ENCODE assay signal across 22 mouse cellular contexts in the genomic region with DNA sequence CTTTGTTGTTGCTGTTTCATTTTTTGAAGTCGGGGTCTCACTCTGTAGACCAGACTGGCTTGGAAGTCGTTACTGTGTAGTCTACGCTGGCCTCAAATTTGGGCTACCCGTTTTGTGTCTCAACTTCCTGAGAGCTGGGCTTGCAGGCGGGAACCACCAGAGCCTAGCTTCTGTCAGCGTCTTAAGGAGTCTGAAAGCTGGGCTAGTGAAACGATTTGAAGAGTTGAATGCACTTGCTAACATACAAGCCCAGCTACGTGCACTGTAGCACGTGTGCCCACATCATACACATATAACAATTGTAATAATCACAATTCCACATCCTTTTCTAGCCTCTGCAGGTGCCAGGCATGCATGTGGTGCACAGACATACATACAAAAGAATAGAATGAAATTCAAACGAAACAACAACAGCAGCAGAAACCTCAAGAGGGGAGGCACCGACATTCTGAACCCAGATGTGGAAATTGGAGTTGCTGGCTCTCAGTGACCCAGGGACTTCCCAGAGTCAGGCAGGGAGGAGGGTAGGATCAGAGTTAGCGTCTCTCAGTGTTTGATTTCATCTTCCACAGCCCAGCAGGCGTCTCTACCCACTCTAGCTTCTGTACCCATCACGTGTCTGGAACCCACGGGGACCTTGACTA. TPM values are rescaled to one million over a fixed set of nuclear protein-coding genes. Genes with fewer than 3 reads are reported as not detected.
DNase-seq lines count a peak whose midpoint lies in the region; ATAC-seq and TF ChIP-seq lines count a peak whose summit lies in the region.
"Had no signal": no experiment of that assay in that cellular context is flagged by ENCODE, and none has a peak within 500 bp of the region (broad histone marks: within the 10 kb centered on the region; RNA-seq: fewer than 3 reads in every experiment).

No protein-coding gene starts in this region.

- H3K27me3 ChIP-seq in hindbrain, embryonic 16.5 days (replicated peaks; ENCODE audit: control insufficient read depth, insufficient read depth, low read length): no peaks in the 10 kb centered on the region
- H3K27me3 ChIP-seq: embryonic facial prominence, embryonic 15.5 days; limb, embryonic 12.5 days; liver, embryonic 12.5 days had no signal

- DNase-seq in layer of hippocampus, adult 2 months (ENCODE audit: low spot score in 2 of 2): no peak
- no peak for DNase-seq in layer of hippocampus, postnatal 36 days
- peak; percentile 22 for DNase-seq in brain, adult 2 months (ENCODE audit: low read depth, low spot score)
- peak; percentile 7 to 29 for DNase-seq in thymus, adult 18-20 months
- peak; percentile 50 for DNase-seq in thymus, postnatal 4 days
- DNase-seq in left cerebral cortex, postnatal 14 days (ENCODE audit: low spot score in 2 of 2): no peak
- no peak for DNase-seq in frontal cortex, adult 2 months (ENCODE audit: extremely low spot score in 1 of 2, low spot score in 1 of 2)
- DNase-seq: adrenal gland, adult 8-10 months; cerebellum, adult 9-11 months; heart, adult 2 months; kidney, adult 8-10 months; kidney, postnatal 36 days; lung, embryonic 14.5 days; lung, postnatal 36 days had no signal

- H3K4me2 ChIP-seq in hindbrain, embryonic 16.5 days (ENCODE audit: low read length): no peak overlapping the region
- H3K4me2 ChIP-seq: embryonic facial prominence, embryonic 15.5 days; limb, embryonic 12.5 days; liver, embryonic 12.5 days; lung, embryonic 14.5 days had no signal

- no peak for TF ChIP-seq CTCF in layer of hippocampus, adult 2 months (conservative IDR thresholded peaks at IDR 0.05)

- H3K36me3 ChIP-seq in hindbrain, embryonic 16.5 days (ENCODE audit: control insufficient read depth, insufficient read depth, low read length): no peaks in the 10 kb centered on the region
- H3K36me3 ChIP-seq: embryonic facial prominence, embryonic 15.5 days; limb, embryonic 12.5 days; liver, embryonic 12.5 days; midbrain, embryonic 10.5 days had no signal

- H3K4me3 ChIP-seq in layer of hippocampus, adult 2 months: no peak overlapping the region
- H3K4me3 ChIP-seq in hindbrain, embryonic 16.5 days (ENCODE audit: low read length): no peak overlapping the region
- H3K4me3 ChIP-seq: embryonic facial prominence, embryonic 15.5 days; heart, adult 2 months; limb, embryonic 12.5 days; liver, embryonic 12.5 days; midbrain, embryonic 10.5 days had no signal

- no peak overlapping the region for H3K9ac ChIP-seq in hindbrain, embryonic 16.5 days (ENCODE audit: low read depth, low read length)
- H3K9ac ChIP-seq: embryonic facial prominence, embryonic 15.5 days; limb, embryonic 12.5 days; liver, embryonic 12.5 days; lung, embryonic 14.5 days had no signal

- WGBS in hindbrain, embryonic 16.5 days: 61% methylated on average over 15 of the region's 15 CpGs

- ATAC-seq in hindbrain, embryonic 16.5 days: no peak
- ATAC-seq: hindbrain, postnatal 0 days; liver, embryonic 12.5 days had no signal

- intact Hi-C loops in left cerebral cortex, postnatal 14 days (cut with DNase I): no loop called here

- H3K27ac ChIP-seq in layer of hippocampus, adult 2 months: peak overlapping the region; percentile 41; the same call in 1 of the 2 replicates
- no peak overlapping the region for H3K27ac ChIP-seq in hindbrain, embryonic 16.5 days (ENCODE audit: low read depth, low read length)
- H3K27ac ChIP-seq: embryonic facial prominence, embryonic 15.5 days; heart, adult 2 months; hindbrain, postnatal 0 days; limb, embryonic 12.5 days; liver, embryonic 12.5 days; midbrain, embryonic 10.5 days had no signal

- H3K4me1 ChIP-seq in hindbrain, embryonic 16.5 days (ENCODE audit: control insufficient read depth, insufficient read depth, low read depth, low read length): no peaks in the 10 kb centered on the region
- H3K4me1 ChIP-seq: limb, embryonic 12.5 days; liver, embryonic 12.5 days; midbrain, embryonic 10.5 days had no signal

- no peaks in the 10 kb centered on the region for H3K9me3 ChIP-seq in hindbrain, embryonic 16.5 days (ENCODE audit: control insufficient read depth, low read length)
- H3K9me3 ChIP-seq: embryonic facial prominence, embryonic 15.5 days; liver, embryonic 12.5 days; midbrain, embryonic 10.5 days had no signal

RNA-seq across cellular contexts. Expression of a gene that starts 57.1 kb away (rescaled TPM):
- 10 to 100 TPM; 54.5 to 57.4 TPM for total RNA-seq in layer of hippocampus, adult 2 months (2021)
- total RNA-seq in layer of hippocampus, postnatal 36 days (2021): 10 to 100 TPM; 48.7 to 57.1 TPM
- total RNA-seq in left cerebral cortex, postnatal 14 days (2021): 10 to 100 TPM in 1 of 2 experiments, 1 to 10 TPM in 1; 7.0 to 10.8 TPM
- 13.3 and 14.2 TPM in 2 replicates for polyA plus RNA-seq in frontal cortex, adult 2 months (2012; rRNA removed)
- polyA plus RNA-seq in hindbrain, embryonic 16.5 days (2015; fragmentation: Nextera tagmentation; extraction: Ambion mirVana): 6.0 and 6.4 TPM in 2 replicates
- total RNA-seq: gastrocnemius, adult 8-10 months; heart, adult 2 months; MEL had no signal
- polyA plus RNA-seq: heart, adult 2 months had no signal

Comparison
In these comparisons a context has a peak if more than half of its experiments do, and no peak if none do; other contexts are left out.
1. DNase-seq: peak in brain, adult 2 months (single experiment), thymus, adult 18-20 months (2 of 2) and thymus, postnatal 4 days (single experiment); none in layer of hippocampus, adult 2 months (0 of 2), layer of hippocampus, postnatal 36 days (0 of 2), left cerebral cortex, postnatal 14 days (0 of 2) and frontal cortex, adult 2 months (0 of 2).
2. RNA of a gene that starts 57.1 kb away (total RNA-seq): 54.5 to 57.4 TPM in layer of hippocampus, adult 2 months and 48.7 to 57.1 TPM in layer of hippocampus, postnatal 36 days; 7.0 to 10.8 TPM in left cerebral cortex, postnatal 14 days; every median in the first group is over 4 times any median in the second.